Mouse (Mus musculus): ENCODE measurements around the gene Alg6.

- no peak for TF ChIP-seq POLR2A (IDR thresholded peaks at IDR 0.05; ENCODE audit: control insufficient read depth, extremely low read depth, insufficient read depth, low read length, poor library complexity)
- no peak for TF ChIP-seq CTCF (IDR thresholded peaks at IDR 0.05; ENCODE audit: borderline replicate concordance, control insufficient read depth, extremely low read depth, insufficient read depth, low read length, poor library complexity)
Observed at GRCm38 (mm10) chr4:99683941-99684340, 31.5 kb upstream of the Alg6 start.
